Mouse (Mus musculus) right cerebral cortex, postnatal 4 days (tissue): ENCODE results near the gene Olig1.

ENCODE experiments used
- DNase-seq: peaks from one replicate; pipeline ENCODE4 v3.0.0-alpha.2; 2022

Olig1 gene

DNA sequence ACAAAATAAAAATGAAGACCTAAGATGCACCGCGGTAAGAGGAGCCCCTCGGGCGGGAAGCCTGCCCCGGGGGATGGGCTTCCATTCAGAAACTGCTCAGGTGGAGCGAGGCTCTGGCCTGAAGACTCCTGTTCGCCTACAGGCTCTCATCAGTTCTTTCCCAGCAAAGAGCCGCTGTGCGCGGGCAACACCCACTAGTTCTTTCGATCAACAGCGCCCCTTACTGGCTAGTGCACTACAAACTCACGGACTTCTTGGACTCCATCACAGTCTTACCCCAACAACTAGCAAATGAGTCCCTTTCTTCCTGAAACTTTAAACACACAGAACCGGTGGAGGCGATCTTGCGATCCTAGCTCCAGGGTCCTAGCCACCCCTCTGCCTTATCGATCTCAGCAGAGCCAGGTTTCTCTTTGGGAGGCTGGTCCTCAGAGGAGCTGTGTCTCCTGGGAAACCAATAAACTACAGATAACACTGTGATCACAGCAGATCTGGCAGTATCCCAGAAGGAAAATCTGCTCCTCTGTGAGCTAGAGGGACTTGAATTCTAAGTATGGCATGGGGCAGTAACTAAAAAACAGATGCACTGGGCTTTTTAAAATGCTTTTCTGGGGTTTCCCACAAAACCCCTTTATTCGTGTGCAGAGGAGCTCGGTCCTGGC, 44.7 kb downstream of the Olig1 start:
- peak; percentile 74 for DNase-seq

DNA sequence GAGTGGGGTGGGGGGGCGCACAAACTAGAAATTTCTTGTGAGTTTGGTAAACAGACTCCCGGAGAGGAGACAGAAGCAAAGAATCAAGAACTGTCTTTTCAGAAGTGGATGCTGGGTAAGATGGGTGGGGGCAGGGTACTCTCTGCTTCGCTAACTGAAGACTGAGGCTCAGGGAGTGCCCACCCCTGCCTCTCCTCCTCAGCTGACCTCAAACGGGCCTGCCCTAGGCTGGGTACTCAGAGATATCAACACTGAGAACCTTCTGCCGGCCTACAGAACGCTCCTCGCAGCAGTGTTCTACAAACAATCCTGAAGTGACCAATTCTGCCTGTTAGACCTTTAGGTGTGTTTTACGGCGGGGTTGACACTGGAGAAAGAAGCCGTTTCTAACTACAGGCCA, 50.6 kb downstream of the Olig1 start:
- DNase-seq, result no peak

DNA sequence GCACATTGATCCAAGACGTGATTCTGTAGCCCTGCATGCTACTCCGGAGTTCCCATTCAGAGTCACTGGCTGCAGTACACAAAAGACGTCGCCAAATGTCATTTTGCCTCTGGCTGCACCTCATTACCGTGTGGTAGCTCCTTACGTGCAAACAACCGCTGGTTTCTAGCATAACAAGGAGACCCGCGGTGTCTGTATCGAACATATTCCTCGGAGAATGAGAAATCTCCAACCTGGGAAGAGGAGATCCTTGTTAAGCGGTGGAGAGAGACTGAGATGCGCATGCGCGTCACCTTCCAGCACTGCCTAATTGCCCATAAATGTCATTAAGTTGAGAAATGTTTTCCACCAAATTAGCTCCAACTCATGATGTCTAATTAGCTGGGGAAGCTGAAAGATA, 51.0 kb downstream of the Olig1 start:
- no peak for DNase-seq
